Mouse (Mus musculus): ENCODE results near the gene Efhc2. TPM values are rescaled to one million over a fixed set of nuclear protein-coding genes. Genes with fewer than 3 reads are reported as not detected.

The Efhc2 gene
- 0.14 TPM for polyA plus RNA-seq (2015; fragmentation: Illumina TruSeq; extraction: RNeasy Lipid Tissue Mini Kit (QIAGEN cat#74804); ENCODE audit: insufficient read depth, low replicate concordance)

GRCm38 (mm10) chrX:17319126-17319583 lies at the start of gene Efhc2:
Gene Efhc2, minus strand, starts transcription at chrX:17319368.

Data from spleen, adult 10 weeks (tissue).